Mouse (Mus musculus) stomach, postnatal 0 days (tissue): Measurements from ENCODE around the gene Gm21969.

Experiments
- CTCF ChIP-seq: IDR thresholded peaks from 2 replicates; pipeline ENCODE4 v1.5.1; 2016; ENCODE audit warnings: antibody characterized with exemption, low read depth, mild to moderate bottlenecking, moderate library complexity
- EP300 ChIP-seq: optimal IDR thresholded peaks from 2 replicates; pipeline ENCODE3; 2016; ENCODE audit warnings: antibody characterized with exemption

GRCm38 (mm10) chr4:139636373-139636772, 33.4 kb downstream of the Gm21969 start:
- TF ChIP-seq CTCF (peak; percentile 98), EP300 (no peak)
